Mouse (Mus musculus): ENCODE results near the gene Stxbp1. TPM values are rescaled to one million over a fixed set of nuclear protein-coding genes. Genes with fewer than 3 reads are reported as not detected.
A peak's percentile ranks its signal among the peaks of the same experiment; 100 is the strongest.

Gene Stxbp1
- total RNA-seq, 2 experiments from 2014 or later = 10.4 to 47.7 TPM

DNA sequence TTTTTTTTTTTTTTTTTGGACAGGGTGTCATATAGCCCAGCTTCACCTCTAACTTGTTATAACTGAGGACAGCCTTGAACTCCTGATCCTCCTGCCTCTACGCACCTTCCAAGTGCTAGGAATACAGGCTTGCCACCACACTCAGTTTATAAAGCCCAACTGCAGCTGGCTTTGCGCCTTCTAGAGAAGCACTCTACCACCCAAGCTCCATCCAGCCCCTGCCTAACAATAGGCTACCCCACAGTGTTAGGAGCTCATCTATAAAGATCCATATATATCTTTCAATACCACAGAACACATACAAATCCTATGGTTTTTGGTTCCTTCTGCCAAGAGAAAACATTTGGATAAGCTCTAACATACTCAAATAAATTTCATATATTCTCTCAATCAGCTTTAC, 30.5 kb downstream of the Stxbp1 start:
- no peak for ATAC-seq (replicated peaks; ENCODE audit: low FRiP score, low TSS enrichment, poor library complexity, severe bottlenecking)

DNA sequence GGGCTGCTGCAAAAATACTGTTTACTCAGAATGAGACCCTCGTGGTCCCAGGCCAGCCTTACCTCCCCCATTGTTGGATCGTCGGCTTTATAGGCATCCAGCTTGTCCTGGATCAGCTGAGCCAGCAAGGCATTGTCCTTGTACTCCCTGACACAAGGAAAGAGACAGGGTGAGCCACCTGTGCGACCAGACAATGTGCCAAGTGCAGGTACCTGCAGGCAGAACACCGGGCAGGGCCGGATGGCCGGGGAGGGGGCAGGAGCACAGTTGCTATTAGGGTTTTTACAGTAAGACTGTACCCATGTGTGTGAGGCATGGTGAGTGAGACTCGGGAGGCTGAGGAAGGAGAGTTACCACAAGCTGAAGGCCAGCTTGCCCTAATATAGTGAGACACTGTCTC, 35.1 kb downstream of the Stxbp1 start:
- ATAC-seq (replicated peaks; ENCODE audit: low FRiP score, low TSS enrichment, poor library complexity, severe bottlenecking) = 0 out of 2 replicates have a peak, but pooled peaks have one; percentile 8

DNA sequence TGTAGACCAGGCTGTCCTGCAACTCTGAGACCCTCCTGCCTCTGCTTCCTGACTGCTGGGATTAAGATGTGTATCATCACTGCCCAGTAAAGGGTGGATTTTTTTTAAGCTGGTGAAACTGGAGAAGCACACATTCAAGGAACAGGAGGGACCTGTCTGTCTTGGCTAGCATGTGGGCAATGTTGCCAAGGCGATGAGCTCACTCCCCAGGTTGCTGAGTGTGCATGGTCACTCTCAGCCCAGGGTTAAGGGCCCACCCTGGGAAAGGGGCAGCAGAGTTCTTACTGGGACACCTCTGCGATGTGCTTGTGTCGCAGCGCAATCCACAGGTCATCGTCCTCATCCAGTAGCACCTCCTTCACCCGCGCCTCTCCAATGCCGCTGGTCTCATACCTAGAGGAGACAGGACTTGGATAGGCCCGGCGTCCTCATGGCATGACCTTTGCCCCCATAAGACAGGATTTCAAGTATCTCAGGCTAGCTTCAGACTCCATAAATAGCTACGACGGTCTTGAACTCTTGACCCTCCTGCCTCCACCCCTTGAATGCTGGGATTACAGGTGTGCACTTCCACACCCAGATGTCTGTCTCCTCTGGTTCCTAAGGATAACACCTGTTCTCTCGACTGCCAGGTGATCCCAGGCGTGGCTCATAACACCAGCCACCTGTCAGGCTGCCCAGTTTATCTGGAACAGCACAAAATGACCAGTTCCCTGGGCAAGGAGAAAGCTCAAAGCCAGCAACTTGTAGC, 38.1 kb downstream of the Stxbp1 start:
- ATAC-seq (replicated peaks; ENCODE audit: low FRiP score, low TSS enrichment, poor library complexity, severe bottlenecking) = 0 out of 2 replicates have a peak, but pooled peaks have one; percentile 17

DNA sequence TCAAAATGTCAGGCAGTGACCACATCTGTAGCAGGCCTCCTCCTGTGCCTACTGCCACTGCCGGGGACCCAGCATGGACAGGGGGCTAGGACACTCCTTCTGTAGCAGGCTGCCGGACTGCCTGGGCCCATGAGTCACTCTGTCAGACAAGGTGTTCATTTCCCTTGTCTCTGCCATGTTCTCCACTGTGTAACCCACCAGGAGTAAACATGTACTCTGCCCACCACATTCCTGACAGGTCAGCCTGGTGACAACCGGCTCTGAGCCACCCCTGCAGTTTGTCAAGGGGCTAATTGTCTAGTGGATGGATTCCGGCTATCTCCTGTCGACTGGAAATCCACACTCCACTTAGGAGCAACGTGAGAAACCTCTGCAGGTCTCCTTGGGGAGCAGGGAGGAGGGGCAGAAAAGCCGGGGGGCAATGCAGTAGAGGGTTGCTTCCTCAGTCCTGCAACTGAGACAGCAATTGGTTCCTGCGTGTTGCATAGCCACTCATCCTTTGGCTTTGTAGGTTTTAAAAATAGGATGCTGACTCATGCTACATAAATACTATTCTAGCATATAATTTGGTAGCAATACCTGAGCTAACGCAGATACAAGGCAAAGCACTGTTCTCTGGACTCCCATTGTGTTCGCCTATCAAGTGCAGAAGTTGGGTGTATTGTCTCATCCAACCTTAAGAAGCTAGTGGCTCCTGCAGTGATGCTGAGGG, 48.6 kb downstream of the Stxbp1 start:
- ATAC-seq (replicated peaks; ENCODE audit: low FRiP score, low TSS enrichment, poor library complexity, severe bottlenecking) = no peak

DNA sequence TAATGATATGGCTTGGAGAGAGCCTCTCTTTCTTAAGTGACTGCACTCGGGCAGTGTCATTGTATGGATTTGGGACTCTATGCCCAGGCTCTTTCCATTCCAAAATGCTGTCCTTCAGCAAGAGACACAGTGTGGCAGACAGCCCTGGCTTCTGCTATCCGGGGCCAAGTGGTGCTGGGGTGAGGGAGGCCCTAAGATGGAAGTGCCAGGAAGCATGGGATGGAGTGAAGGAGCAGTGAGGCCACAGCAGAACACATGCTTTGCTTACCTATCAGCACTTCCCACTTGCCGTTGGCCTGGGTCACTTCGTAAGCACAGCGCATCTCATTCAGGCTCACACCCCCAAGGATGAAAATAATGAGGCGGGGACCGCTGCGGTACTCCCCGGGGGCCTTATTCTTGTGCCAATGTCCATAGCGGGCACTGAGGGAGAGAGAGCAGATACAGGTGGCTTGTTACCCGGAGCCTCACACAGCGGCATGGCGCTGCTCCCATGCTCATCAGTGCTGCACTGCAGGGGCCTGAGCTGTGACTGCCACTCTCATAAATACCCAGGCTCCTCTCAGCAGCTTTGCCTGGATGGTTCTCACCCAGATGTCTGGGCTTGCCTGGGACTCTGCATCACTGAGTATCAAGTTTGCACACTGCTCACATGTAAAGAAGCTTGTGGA, 51.2 kb downstream of the Stxbp1 start:
- ATAC-seq (replicated peaks; ENCODE audit: low FRiP score, low TSS enrichment, poor library complexity, severe bottlenecking) = no peak

DNA sequence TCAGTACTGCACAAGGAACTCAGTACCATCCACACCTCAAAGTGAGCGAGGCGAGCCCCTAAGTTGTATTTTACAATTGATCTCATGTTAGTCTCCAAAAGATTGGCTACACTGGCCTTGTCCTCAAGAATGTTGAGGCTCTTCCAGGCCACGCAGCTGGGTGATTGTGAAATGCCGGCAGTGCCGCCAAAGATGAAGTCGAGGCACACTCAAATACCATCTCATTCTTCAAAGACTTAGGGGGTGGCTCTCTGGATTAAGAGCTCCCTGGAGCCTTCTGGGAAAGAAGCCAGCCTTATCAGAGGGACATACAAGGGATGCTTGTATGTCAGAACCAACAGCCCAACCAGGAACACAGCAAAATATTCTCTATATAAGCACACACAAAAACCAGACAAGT, 55.7 kb downstream of the Stxbp1 start:
- no peak for ATAC-seq (replicated peaks; ENCODE audit: low FRiP score, low TSS enrichment, poor library complexity, severe bottlenecking)

DNA sequence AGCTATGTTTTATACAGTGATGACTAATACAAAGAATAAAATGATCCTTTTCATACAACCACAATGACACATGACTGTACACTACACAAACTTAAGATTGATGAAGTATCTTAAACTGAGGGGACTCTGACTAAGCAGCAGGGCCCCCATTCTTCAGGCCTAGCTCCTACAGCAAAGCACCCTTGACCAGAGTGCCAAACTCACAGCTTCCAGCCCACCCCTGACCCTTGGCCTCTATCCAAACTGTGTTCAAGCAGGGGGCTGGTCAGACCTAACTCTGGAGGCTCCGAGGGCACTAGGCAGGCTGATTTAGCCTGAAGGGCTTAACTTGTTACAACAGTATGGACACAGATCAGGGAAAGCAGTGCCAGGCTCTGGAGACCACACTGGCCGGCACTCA, 58.5 kb downstream of the Stxbp1 start:
- no peak for ATAC-seq (replicated peaks; ENCODE audit: low FRiP score, low TSS enrichment, poor library complexity, severe bottlenecking)

DNA sequence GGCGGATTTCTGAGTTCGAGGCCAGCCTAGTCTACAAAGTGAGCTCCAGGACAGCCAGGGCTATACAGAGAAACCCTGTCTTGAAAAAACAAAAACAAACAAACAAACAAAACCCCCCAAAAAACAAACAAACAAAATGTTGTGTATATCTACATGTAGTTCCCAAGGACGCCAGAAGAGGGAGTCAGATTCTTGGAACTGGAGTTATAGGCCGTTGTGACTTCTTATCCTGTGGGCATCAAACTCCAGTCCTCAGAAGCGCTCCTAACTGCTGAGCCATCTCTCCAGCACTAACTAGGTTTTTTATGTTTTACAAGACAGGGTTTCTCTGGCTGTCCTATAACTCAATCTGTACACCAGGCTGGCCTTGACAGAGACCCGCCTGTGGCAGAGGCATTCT, 59.9 kb downstream of the Stxbp1 start:
- no peak for ATAC-seq (replicated peaks; ENCODE audit: low FRiP score, low TSS enrichment, poor library complexity, severe bottlenecking)

DNA sequence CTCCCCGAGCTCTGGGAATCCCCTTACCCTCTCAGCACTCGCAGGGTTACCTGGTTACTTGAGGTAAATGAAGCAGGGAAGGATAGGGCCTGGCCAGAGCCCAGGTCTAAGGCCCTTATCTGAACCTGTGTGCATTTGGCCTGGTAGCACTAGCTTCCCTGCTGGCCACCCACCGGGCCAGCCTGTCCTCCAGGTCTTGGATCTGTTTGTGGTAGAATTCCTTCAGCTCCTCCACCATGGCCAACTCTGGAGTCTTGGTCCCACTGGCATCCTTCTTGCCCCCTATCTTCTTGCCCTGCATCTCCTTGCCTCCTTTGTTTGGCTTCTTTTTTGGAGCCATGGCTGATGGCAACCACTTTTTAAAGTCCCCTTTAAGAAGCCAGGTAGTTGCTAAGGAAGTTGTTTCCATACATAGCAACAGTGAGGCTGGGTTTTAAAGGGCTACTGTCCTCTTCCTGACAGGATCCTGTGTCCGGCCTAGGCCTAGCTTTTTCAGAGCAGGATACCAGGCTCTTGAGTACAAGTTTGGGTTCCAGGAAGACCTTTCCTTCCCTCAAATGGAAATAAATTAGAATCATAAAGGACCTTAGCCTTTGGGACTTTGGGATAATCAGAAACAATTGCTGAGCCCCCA, 62.9 kb downstream of the Stxbp1 start, which contains the start of gene Cfap157:
Gene Cfap157 (minus strand): TSS at position 381 of the 634 bp plus-strand sequence.
- ATAC-seq (replicated peaks; ENCODE audit: low FRiP score, low TSS enrichment, poor library complexity, severe bottlenecking) = no peak

DNA sequence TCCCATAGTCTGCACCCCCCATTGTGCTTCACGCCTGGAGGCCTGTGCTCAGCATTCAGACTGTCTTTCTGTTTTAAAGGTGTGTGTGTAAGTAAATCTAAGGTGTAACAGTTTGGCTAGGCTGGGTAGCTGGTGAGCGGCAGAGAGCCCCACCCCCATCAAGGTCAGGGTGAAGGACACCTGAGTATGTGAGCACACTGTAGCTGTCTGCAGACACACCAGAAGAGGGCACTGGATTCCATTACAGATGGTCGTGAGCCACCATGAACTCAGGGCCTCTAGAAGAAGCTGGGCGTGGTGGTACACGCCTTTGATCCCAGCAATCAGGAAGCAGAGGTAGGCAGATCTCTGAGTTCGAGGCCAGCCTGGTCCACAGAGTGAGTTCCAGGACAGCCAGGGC, 65.3 kb downstream of the Stxbp1 start:
- no peak for ATAC-seq (replicated peaks; ENCODE audit: low FRiP score, low TSS enrichment, poor library complexity, severe bottlenecking)

DNA sequence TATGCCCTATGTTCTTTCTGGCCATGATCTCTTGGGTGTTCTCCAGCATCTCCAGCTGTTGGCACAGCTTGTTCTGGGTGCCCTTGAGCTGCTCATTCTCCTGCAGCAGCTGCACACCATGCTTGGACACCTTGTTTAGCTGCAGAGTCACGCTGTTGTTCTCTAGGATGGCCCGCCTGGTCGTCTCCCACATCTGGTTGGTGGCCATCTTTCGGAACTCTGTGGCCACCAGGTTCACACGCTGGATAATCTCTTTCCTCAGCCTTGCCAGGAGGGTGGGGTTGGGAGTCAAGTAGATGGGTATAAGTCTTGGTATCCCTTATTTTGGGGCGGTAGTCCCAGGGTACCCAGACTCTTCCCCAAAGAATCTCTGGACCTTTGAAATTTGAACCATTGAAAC, 67.3 kb downstream of the Stxbp1 start:
- ATAC-seq (replicated peaks; ENCODE audit: low FRiP score, low TSS enrichment, poor library complexity, severe bottlenecking) = no peak

DNA sequence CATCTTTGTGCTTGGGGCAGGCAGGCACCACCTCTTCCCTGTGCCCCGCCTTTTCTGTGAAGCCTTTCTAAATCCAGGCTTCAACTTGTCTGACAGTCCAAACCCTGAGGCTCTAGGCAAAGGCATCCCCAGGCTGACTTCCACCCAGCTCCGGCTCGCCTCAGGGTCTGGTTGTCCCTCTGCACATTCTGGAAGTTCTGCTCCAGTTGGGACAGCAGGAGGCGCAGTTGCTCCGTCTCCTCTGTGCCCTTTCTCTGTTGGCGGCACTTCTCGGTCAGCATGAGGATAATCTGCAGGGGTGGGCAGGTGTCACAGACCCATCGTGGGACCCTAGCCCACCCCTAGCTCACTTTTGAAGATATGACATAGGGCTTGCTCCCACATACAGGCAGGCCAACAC, 67.9 kb downstream of the Stxbp1 start:
- ATAC-seq (replicated peaks; ENCODE audit: low FRiP score, low TSS enrichment, poor library complexity, severe bottlenecking) = 0 out of 2 replicates have a peak, but pooled peaks have one; percentile 24

DNA sequence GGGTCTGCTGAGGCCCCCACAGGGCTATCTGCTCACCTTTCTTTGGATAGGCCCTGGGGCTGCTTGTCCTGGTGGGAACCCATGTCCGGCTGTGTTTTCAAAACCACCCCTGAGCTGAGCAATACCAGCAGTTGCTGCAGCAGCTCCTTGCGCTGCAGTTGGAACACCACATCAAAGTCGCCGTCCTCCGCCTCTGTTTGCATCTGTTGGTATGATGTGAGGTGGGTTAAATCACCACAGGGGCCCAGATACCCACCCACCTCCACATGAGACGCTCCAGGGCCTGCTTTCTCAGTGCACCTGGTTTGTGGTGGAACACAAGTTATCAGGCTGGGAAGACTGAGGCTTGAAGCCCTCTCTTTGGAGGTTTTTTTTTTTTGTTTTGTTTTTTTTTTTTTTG, 69.0 kb downstream of the Stxbp1 start:
- ATAC-seq (replicated peaks; ENCODE audit: low FRiP score, low TSS enrichment, poor library complexity, severe bottlenecking) = no peak

DNA sequence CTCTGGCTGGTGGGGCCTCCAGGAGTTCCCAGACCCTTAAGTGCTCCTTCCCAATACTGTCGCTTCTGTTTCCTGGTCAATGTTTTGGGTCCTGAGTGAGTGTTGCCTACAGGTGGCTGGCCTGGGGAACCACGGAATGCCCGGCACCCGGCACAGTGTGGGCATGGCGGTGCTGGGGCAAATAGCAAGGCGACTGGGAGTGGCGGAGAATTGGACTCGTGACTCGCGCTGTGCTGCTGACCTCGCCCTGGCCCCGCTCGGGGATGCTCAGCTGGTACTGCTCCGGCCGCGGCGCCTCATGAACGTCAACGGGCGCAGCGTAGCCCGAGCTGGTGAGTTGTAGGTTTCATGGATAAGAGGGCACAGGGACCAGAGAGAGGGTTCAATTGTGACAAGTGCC, 70.9 kb downstream of the Stxbp1 start:
- no peak for ATAC-seq (replicated peaks; ENCODE audit: low FRiP score, low TSS enrichment, poor library complexity, severe bottlenecking)

DNA sequence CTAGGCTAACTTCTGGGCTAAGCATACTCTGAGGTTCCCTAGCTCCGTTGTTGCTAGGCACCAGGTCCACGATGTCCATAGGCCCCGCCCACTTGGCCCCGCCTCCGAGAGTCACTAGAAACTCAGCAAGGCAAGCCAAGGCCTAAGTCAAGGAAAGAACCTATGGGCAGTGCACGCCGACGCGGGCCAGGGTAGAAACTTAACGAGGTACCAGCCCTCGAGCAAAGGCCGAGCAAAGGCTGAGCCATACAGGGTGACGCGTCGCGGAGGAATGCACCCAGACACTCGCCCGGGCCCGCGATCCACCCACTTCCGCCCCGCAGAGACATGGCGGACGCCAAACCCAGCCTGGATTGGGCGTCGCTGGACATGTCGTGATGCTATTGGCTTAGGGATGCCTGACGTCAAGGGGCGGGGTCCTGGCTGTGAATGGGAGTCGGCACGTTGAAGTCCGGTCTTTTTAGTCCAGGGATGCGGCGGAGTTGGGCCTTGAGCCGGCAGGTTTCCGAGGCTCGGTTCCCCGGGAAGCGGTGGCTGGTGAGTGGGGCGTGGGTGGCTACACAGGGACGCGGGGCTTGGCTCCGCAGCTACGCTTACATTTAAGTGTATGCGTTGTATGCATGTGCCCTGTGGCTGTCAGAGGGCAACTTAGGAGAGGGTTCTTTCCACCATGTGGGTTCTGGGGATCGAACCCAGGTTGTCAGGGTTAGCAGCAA, 71.5 kb downstream of the Stxbp1 start, which contains the start of the genes Ttc16 and Ptrh1:
Gene Ttc16 (minus strand): TSS at position 275 of the 716 bp plus-strand sequence.
Gene Ptrh1 (plus strand): TSS at position 428 of the 716 bp plus-strand sequence.
- peak; percentile 94 for ATAC-seq (replicated peaks; ENCODE audit: low FRiP score, low TSS enrichment, poor library complexity, severe bottlenecking)

DNA sequence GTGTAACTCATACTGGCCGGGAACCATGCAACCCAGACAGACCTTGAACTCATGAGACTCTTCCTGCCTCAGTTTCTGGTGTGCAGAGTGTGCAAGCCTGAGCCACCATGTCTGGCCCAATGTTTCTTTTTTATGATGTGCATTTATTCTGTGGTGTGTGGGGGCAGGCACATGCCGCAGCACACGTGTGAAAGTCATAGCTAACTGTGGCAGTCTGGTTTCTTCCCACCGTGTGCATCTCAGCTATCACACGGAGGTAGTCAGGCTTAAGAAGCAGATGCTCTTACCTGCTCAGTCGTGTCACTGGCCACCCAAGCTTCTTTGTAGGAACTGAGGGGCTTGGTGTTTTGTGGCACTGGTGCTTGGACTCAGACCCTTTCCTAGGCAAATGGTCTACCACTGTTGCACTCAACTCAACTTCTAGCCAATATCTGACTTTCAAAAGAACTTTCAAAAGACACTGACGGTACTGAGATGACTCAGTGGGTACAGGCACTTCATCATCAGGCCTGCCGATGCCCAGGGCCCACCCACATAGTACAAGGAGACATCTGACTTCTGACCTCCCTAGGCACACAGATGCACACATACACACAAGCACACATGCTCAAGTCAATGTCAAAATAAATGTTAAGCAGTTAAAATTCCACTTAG, 74.3 kb downstream of the Stxbp1 start:
- ATAC-seq (replicated peaks; ENCODE audit: low FRiP score, low TSS enrichment, poor library complexity, severe bottlenecking) = no peak

DNA sequence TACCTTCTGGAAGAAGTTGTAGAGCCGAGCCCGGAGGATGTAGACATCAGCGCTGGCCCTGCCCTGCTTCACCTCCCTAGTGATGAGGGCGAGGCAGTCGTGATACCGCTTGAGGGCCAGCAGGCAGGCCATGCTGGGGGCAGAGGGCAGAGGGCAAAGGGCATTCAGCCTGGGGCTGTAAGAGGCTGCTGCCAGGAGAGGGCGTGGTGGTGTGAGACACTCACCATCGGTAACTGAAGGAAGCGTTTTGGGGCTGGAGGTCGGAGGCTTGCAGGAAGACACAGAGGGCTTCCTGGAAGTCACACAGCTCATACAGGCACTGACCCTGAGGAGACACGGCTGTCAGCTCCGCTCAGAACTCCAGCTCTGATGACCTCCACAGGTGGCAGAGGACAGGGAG, 75.2 kb downstream of the Stxbp1 start:
- ATAC-seq (replicated peaks; ENCODE audit: low FRiP score, low TSS enrichment, poor library complexity, severe bottlenecking) = no peak

DNA sequence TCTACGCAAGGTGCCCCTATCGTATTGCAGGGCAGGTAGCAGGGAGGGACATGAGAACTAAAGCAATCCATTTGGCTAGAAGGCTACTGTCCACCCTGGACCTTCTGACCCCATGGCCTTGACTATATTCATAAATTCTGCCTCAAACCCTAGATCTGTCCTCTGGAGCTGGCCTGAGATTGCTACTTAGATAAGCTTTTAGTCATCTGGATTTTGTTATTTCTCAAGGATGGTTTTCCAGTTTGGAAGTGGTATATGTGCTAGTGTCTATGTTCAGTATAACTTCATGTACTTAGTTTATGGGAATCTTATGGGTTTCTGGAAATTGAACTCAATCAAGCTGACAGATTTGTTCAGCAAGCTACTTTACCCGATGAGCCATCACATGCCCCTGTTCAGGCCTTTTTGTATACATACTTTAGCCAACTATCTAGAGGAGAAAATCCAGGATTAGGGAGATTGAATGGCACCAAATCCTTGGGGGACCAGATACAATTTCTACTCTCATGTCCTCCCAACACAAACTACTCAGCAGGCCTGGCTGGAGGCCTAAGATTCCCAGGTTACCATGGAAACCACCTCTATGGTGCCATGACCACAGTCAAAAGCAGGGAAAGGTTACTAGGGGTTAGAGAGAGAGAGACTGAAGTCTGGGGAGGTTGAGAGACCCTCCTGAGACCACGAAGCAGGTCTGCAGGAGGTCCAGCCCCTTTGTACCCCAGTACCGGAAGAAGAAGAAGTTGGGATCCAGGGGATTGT, 77.5 kb downstream of the Stxbp1 start:
- no peak for ATAC-seq (replicated peaks; ENCODE audit: low FRiP score, low TSS enrichment, poor library complexity, severe bottlenecking)
